Mouse (Mus musculus) midbrain, embryonic 16.5 days (tissue): ENCODE data around the gene Rwdd3. TPM values are rescaled to one million over a fixed set of nuclear protein-coding genes. Genes with fewer than 3 reads are reported as not detected.

Source experiments
- ATAC-seq: fragments of 200-750 bp; cut with Nextera tagmentation; 2 replicates; pipeline ENCODE4 v1.8.0; 2017; ENCODE audit warnings: moderate TSS enrichment
- H3K27ac ChIP-seq: fragments of 300-500 bp; sonication (generic); 2 replicates; pipeline ENCODE4 v1.5.1; 2014; ENCODE audit warnings: mild to moderate bottlenecking, low read length, mixed read lengths
- H3K27me3 ChIP-seq: fragments of 300-500 bp; sonication (generic); 2 replicates; pipeline ENCODE4 v1.6.1; 2014; ENCODE audit warnings: low read depth, low read length, mixed read lengths; ENCODE audit not compliant: control insufficient read depth, insufficient read depth
- H3K36me3 ChIP-seq: fragments of 300-500 bp; sonication (generic); 2 replicates; pipeline ENCODE4 v1.6.1; 2014; ENCODE audit warnings: mild to moderate bottlenecking, low read length, moderate library complexity, mixed read lengths; ENCODE audit not compliant: control insufficient read depth, insufficient read depth
- H3K4me1 ChIP-seq: fragments of 300-500 bp; sonication (generic); 2 replicates; pipeline ENCODE4 v1.6.1; 2014; ENCODE audit warnings: mild to moderate bottlenecking, low read length, mixed read lengths; ENCODE audit not compliant: control insufficient read depth, insufficient read depth
- H3K4me2 ChIP-seq: fragments of 300-500 bp; sonication (generic); 2 replicates; pipeline ENCODE4 v1.6.1; 2014; ENCODE audit warnings: mild to moderate bottlenecking, low read length, mixed read lengths
- H3K4me3 ChIP-seq: fragments of 300-500 bp; sonication (generic); 2 replicates; pipeline ENCODE4 v1.5.1; 2014; ENCODE audit warnings: low read depth, mild to moderate bottlenecking, low read length, moderate library complexity, mixed read lengths
- H3K9ac ChIP-seq: fragments of 300-500 bp; sonication (generic); 2 replicates; pipeline ENCODE4 v1.6.1; 2014; ENCODE audit warnings: low read depth, low read length, mixed read lengths
- H3K9me3 ChIP-seq: fragments of 300-500 bp; sonication (generic); replicated peaks from 2 replicates; pipeline ENCODE4 v1.6.1; 2014; ENCODE audit warnings: mild to moderate bottlenecking, low read length, mixed read lengths; ENCODE audit not compliant: control insufficient read depth, poor library complexity, severe bottlenecking
- WGBS: fragments of 180-500 bp; shearing (Covaris S2); extraction: QIAGEN DNeasy Blood & Tissue Kit; methylation state at CpG from one replicate; pipeline ENCODE4 v1.1.7; 2014; 5-methylcytosine and 5-hydroxymethylcytosine counted together
- polyA plus RNA-seq: library from polyadenylated mRNA; unstranded; fragments of >200 nt; fragmentation: Nextera tagmentation; extraction: Ambion mirVana; gene quantifications from 2 replicates; pipeline ENCODE4 v1.2.1, GENCODE M21; 2015

Gene Rwdd3
- polyA plus RNA-seq, 1 experiment from 2014 or later = 7.7 TPM

DNA sequence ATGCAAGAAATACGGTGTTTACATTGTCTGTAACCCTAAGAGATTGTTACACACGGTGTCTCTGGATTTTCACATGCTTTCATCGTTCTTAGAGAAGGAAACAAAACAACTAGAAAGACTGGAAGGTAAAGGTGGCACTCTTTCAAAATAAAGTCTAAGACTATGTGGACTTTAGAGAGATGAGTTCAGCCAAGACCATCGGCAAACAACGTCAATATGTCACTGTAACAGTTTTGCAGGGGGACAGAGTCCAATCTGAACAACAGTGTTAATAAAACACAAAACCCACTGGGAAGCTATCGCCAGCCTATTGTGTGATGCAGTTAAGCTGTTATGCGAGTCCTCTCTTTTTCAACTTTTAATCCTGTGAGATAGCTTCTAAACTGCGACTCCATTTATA, 2.9 kb downstream of the Rwdd3 start:
- no peaks in the 10 kb centered on the region for H3K9me3 ChIP-seq
- ATAC-seq = no peak
- H3K27ac ChIP-seq = no peak overlapping the region
- no peak overlapping the region for H3K4me3 ChIP-seq
- H3K27me3 ChIP-seq = no peaks in the 10 kb centered on the region
- no peaks in the 10 kb centered on the region for H3K4me1 ChIP-seq
- no peak overlapping the region for H3K9ac ChIP-seq
- H3K36me3 ChIP-seq = no peaks in the 10 kb centered on the region
- 82% methylated on average over 8 of the region's 8 CpGs for WGBS
- H3K4me2 ChIP-seq = no peak overlapping the region

DNA sequence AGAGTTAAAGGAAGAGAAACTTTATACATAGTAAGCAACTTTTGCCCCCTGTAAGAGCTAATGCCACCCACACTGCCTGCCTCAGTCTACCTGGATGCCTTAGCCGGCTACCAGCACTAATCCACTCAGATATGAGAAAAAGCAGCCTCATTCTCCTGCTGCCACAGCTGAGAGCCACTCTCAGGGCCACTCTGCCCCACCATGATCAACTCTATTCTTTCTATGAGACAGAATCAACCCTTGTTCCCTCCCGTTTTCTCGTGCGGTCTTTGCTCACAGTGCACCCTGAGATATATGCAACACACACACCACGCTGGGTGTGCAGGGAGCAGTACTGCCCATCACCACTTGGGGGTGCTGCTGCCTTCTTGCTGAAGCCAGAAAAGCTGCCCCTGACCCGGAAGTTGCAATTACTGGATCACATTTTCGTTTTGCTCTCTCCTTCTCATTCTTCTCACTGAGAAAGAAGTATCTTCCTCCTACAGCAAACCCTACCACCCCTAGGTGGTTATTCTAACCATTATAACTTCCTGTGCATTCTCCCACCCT, 8.2 kb downstream of the Rwdd3 start:
- Histone ChIP-seq H3K9me3 (no peaks in the 10 kb centered on the region), H3K4me3 (no peak overlapping the region), H3K27me3 (no peaks in the 10 kb centered on the region), H3K36me3 (no peaks in the 10 kb centered on the region), H3K9ac (no peak overlapping the region), H3K4me1 (no peaks in the 10 kb centered on the region), H3K4me2 (no peak overlapping the region), H3K27ac (no peak overlapping the region)
- no peak for ATAC-seq
- 31% methylated on average over 7 of the region's 7 CpGs for WGBS

DNA sequence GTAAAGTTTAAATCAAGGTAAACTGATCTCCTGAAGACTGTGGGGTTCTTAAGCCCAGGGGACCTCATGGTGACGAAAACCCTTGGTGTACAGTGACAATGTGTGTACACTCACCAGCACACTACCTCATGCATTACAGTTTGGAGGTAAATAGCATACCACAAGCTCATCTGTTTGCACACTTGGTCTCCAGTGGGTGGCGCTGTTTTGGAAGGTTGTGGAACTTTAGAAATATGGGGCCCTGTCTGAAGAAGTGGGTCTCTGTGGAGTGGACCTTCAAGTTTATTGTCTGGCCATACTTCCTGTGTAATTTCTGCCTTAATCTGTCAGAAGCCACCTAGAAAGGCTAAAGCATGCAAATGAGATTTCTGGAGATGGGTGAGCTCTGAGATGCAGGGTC, 9.8 kb downstream of the Rwdd3 start:
- no peak overlapping the region for H3K4me2 ChIP-seq
- H3K4me3 ChIP-seq = no peak overlapping the region
- no peak overlapping the region for H3K9ac ChIP-seq
- H3K27ac ChIP-seq = no peak overlapping the region
- no peaks in the 10 kb centered on the region for H3K9me3 ChIP-seq
- no peaks in the 10 kb centered on the region for H3K36me3 ChIP-seq
- no peaks in the 10 kb centered on the region for H3K27me3 ChIP-seq
- 44% methylated on average over 2 of the region's 2 CpGs for WGBS
- no peak for ATAC-seq
- H3K4me1 ChIP-seq = peaks cover 1% of the 10 kb centered on the region; the same call in 1 of the 2 replicates

- Histone ChIP-seq H3K4me1 (peaks cover 9% of the 10 kb centered on the region), H3K36me3 (no peaks in the 10 kb centered on the region), H3K4me3 (no peak overlapping the region), H3K9ac (no peak overlapping the region), H3K9me3 (no peaks in the 10 kb centered on the region), H3K27me3 (no peaks in the 10 kb centered on the region), H3K4me2 (no peak overlapping the region), H3K27ac (no peak overlapping the region)
- no peak for ATAC-seq
- 53% methylated on average over 4 of the region's 4 CpGs for WGBS
Measured at GRCm38 (mm10) chr3:121160424-121160823, 11.1 kb downstream of the Rwdd3 start.

GRCm38 (mm10) chr3:121159566-121159965, 11.9 kb downstream of the Rwdd3 start:
- no peak overlapping the region for H3K4me3 ChIP-seq
- no peak overlapping the region for H3K4me2 ChIP-seq
- H3K27me3 ChIP-seq = no peaks in the 10 kb centered on the region
- no peaks in the 10 kb centered on the region for H3K36me3 ChIP-seq
- no peak for ATAC-seq
- no peak overlapping the region for H3K27ac ChIP-seq
- no peaks in the 10 kb centered on the region for H3K9me3 ChIP-seq
- no peak overlapping the region for H3K9ac ChIP-seq
- WGBS = 73% methylated on average over 10 of the region's 10 CpGs
- H3K4me1 ChIP-seq = peaks cover 9% of the 10 kb centered on the region

GRCm38 (mm10) chr3:121158901-121159351, 12.6 kb downstream of the Rwdd3 start:
- Histone ChIP-seq H3K9ac (no peak overlapping the region), H3K27ac (no peak overlapping the region), H3K4me3 (no peak overlapping the region), H3K4me2 (no peak overlapping the region), H3K4me1 (peaks cover 9% of the 10 kb centered on the region), H3K27me3 (no peaks in the 10 kb centered on the region), H3K36me3 (no peaks in the 10 kb centered on the region), H3K9me3 (no peaks in the 10 kb centered on the region)
- no peak for ATAC-seq
- 87% methylated on average over 16 of the region's 16 CpGs for WGBS

DNA sequence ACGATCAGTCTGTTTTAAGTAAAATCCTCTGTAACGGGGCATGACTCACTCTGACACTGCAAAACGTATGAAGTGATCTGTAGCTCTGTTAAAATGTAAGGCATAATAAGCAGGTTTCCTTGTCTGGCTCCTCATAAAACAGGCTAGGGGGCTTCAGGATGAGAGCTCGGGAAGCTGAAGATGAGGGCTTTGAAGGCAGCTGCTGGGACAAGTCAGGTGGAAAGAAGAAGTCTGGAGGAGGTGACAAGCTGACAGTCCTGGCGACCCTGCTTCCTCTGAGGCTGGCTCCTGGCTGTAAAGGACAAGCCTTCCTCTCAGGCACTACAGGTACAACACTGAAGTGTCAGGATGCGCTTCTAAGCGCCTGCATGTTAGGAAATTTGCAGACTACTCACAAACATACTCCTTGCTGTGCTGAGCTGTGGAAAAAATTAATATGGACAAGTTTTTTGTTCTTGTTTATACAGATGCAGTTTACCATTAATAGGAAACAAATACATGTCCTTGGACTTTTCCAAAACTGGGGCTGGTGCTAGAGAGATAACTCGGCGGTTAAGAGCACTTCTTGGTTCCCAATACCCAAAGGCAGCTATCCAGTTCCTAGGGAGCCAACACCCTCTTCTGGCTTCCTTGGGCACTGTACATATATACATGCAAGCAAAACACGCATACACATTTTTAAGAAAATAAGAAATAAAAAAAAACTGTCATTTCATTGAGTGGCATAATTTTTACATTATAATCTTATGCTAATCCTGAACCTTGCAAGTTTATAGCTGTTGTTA, 13.8 kb downstream of the Rwdd3 start:
- H3K27me3 ChIP-seq = no peaks in the 10 kb centered on the region
- peaks cover 9% of the 10 kb centered on the region for H3K4me1 ChIP-seq
- no peaks in the 10 kb centered on the region for H3K9me3 ChIP-seq
- H3K4me2 ChIP-seq = no peak overlapping the region
- no peak overlapping the region for H3K4me3 ChIP-seq
- ATAC-seq = no peak
- WGBS = 66% methylated on average over 10 of the region's 10 CpGs
- H3K27ac ChIP-seq = no peak overlapping the region
- H3K9ac ChIP-seq = no peak overlapping the region
- no peaks in the 10 kb centered on the region for H3K36me3 ChIP-seq

DNA sequence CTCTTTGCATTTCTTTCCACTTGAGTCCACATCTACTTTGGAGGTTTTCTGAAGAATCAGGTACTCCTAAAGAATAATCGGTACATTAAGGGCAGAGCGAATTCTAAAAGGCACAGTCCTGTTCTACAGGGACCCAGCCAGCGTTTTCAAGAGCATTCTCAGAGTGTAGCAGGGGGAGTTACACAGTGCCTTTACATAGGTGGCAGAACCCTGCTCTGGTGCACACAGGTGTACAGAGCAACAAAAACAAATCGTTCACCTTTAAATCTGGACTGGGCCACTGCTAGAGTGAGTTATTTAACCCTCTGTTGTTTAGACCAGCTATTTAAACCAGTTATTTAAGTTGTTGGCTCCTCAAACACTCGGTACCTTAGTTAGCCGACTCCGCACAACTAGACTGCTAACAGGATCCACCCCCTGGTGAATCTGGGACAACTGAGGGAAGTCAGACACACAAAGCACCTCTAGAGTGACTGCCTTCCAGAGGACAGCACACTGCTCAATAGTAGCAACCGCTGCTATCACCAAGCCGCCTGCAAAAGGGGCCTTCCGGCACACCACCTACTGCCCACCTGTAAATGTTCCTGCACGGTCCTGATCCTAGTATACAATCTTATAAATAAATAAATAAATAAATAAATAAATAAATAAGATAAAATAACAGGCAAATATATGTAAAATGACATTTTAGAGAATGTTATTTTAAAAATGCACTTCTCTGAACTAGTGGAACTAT, 14.9 kb downstream of the Rwdd3 start:
- Histone ChIP-seq H3K4me2 (peak overlapping the region; percentile 44), H3K27ac (peak overlapping the region; percentile 22; the same call in 1 of the 2 replicates), H3K36me3 (no peaks in the 10 kb centered on the region), H3K9ac (no peak overlapping the region), H3K27me3 (no peaks in the 10 kb centered on the region), H3K9me3 (no peaks in the 10 kb centered on the region), H3K4me3 (no peak overlapping the region), H3K4me1 (peaks cover 9% of the 10 kb centered on the region)
- ATAC-seq = 0 out of 2 replicates have a peak, but pooled peaks have one; percentile 57
- WGBS = 45% methylated on average over 11 of the region's 11 CpGs

DNA sequence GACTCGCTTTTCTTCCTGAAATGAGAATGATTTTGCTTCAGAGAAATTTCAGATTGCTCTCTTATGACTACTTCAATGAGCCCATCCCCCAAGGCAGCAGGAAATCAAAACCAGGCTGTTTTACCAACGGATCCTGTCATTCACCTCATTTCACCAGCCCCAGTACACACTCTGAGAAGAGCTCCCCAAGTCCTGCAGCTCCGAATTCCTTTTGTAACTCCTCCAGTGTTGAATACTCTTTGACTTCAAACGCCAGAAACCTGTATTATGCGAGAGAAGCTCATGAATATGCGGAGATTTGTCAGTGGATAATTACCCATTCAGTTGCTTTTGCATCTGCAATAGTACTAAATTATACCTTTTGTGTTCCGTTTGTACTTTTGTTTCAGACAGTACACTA, 15.5 kb downstream of the Rwdd3 start:
- Histone ChIP-seq H3K27ac (no peak overlapping the region), H3K4me3 (no peak overlapping the region), H3K36me3 (no peaks in the 10 kb centered on the region), H3K9me3 (no peaks in the 10 kb centered on the region), H3K27me3 (no peaks in the 10 kb centered on the region), H3K4me1 (peaks cover 9% of the 10 kb centered on the region), H3K4me2 (peak overlapping the region; percentile 44), H3K9ac (no peak overlapping the region)
- WGBS = 13% methylated on average over 7 of the region's 7 CpGs
- no peak for ATAC-seq
